Mouse (Mus musculus): ENCODE data around the gene Gramd1a. TPM values are rescaled to one million over a fixed set of nuclear protein-coding genes. Genes with fewer than 3 reads are reported as not detected.

The Gramd1a gene
- total and polyA plus RNA-seq, 2 experiments: 5.1 to 33.0 TPM

DNA sequence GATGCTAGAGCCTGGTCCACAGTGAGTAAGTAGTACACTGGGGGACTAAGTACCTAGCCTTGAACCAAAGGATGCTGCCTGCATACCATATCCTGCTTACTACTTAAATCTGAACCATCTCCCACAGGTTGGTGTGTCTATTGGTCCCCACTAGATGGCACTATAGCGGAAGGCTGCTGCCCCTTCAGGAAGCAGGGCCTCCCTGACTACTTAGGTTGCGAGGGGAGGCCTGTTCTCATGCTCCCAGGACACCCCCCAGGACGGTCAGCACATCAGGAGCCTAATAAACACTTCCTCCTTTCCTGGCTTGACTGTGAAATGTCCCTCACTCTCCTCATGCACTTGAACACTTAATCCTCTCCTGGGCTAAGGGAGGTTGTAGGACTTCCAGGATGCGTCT lies 24.9 kb downstream of the Gramd1a start:
- WGBS: 48% methylated on average over 4 of the region's 4 CpGs
- peaks cover 6% of the 10 kb centered on the region for H3K27me3 ChIP-seq (ENCODE audit: control insufficient read depth, insufficient read depth, low read length)

DNA sequence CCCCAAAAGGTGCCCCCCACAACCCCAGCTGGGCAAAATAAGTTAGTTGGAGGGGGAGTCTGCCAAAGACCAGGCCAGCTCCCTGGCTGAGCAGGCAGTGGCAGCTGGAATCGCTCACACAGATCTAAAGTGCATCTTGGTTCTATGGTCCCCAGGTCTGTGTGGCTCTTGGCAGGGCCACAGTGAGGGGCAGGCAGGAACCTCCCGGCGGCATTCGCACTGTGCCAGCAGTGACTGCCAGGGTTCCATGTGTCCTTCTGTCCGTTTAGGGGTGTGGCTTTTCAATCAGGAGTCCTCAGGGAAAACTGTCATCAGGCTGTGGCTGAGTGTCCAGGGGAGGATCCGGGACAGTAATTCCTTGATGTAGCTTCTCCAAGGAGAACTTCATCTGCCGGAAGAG lies 25.5 kb downstream of the Gramd1a start:
- H3K27ac ChIP-seq (replicated peaks; ENCODE audit: insufficient read depth, low read depth, low read length): no peak overlapping the region
- H3K27me3 ChIP-seq (ENCODE audit: control insufficient read depth, insufficient read depth, low read length): peaks cover 6% of the 10 kb centered on the region
- WGBS: 92% methylated on average over 7 of the region's 7 CpGs
- H3K4me3 ChIP-seq (ENCODE audit: insufficient read depth, low read depth, low read length): no peak overlapping the region
- H3K79me2 ChIP-seq (ENCODE audit: control insufficient read depth, insufficient read depth, low read length): no peaks in the 10 kb centered on the region
- H3K4me1 ChIP-seq (ENCODE audit: control insufficient read depth, insufficient read depth, low read length): peaks cover 3% of the 10 kb centered on the region; the same call in 1 of the 2 replicates
- H3K36me3 ChIP-seq (ENCODE audit: control insufficient read depth, insufficient read depth, low read length): peaks cover 18% of the 10 kb centered on the region; the same call in 1 of the 2 replicates
- no peak overlapping the region for H3K9ac ChIP-seq (ENCODE audit: low read depth, low read length)
- DNase-seq (ENCODE audit: extremely low read depth, low read depth, low spot score): no peak
- TF ChIP-seq CTCF (IDR thresholded peaks at IDR 0.05; ENCODE audit: low read depth, low read length): no peak
- TF ChIP-seq POLR2A (IDR thresholded peaks at IDR 0.05; ENCODE audit: extremely low read depth, insufficient read depth, low read length): no peak

More for the DNA sequence above, 24.9 kb downstream of the Gramd1a start:
- peaks cover 18% of the 10 kb centered on the region; the same call in 1 of the 2 replicates for H3K36me3 ChIP-seq (ENCODE audit: control insufficient read depth, insufficient read depth, low read length)
- no peak overlapping the region for H3K27ac ChIP-seq (replicated peaks; ENCODE audit: insufficient read depth, low read depth, low read length)
- peak; percentile 48 for DNase-seq (ENCODE audit: extremely low read depth, low read depth, low spot score)
- no peak overlapping the region for H3K9ac ChIP-seq (ENCODE audit: low read depth, low read length)
- TF ChIP-seq POLR2A (IDR thresholded peaks at IDR 0.05; ENCODE audit: extremely low read depth, insufficient read depth, low read length) (no peak), CTCF (IDR thresholded peaks at IDR 0.05; ENCODE audit: low read depth, low read length) (peak; percentile 84)
- H3K4me3 ChIP-seq (ENCODE audit: insufficient read depth, low read depth, low read length): no peak overlapping the region
- H3K79me2 ChIP-seq (ENCODE audit: control insufficient read depth, insufficient read depth, low read length): no peaks in the 10 kb centered on the region
- H3K4me1 ChIP-seq (ENCODE audit: control insufficient read depth, insufficient read depth, low read length): peaks cover 3% of the 10 kb centered on the region; the same call in 1 of the 2 replicates

DNA sequence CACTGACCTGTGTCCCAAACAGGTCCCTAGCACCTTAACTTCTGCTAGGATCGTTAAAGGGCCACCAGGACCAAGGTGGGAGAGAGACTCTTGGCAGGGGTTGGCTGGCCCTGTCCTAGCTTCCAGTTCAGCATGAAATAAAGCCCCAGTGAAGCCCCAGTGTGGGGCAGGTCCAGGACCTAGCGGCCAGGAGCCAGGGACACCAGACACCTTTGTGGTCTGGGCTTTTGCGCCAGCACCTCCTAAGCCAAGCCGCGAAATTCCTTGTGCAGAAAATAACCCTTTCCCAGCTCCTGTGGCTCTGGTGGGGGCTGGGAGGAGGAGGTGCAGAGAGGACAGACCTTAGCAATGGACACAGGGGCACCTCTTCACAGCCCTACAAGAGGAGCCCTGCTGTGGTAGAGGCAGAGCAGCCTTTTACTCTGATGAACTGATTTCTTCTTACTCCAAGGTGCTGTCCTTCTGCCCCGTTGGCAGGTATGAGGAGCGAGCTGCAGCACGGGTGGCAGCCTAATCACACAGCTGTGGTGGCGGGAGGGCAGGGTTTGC lies 27.5 kb downstream of the Gramd1a start:
- no peak overlapping the region for H3K9ac ChIP-seq (ENCODE audit: low read depth, low read length)
- 76% methylated on average over 9 of the region's 9 CpGs for WGBS
- no peak overlapping the region for H3K27ac ChIP-seq (replicated peaks; ENCODE audit: insufficient read depth, low read depth, low read length)
- no peak overlapping the region for H3K4me3 ChIP-seq (ENCODE audit: insufficient read depth, low read depth, low read length)
- peaks cover 7% of the 10 kb centered on the region; the same call in 1 of the 2 replicates for H3K36me3 ChIP-seq (ENCODE audit: control insufficient read depth, insufficient read depth, low read length)
- TF ChIP-seq CTCF (IDR thresholded peaks at IDR 0.05; ENCODE audit: low read depth, low read length): no peak
- TF ChIP-seq POLR2A (IDR thresholded peaks at IDR 0.05; ENCODE audit: extremely low read depth, insufficient read depth, low read length): no peak
- peaks cover 3% of the 10 kb centered on the region; the same call in 1 of the 2 replicates for H3K4me1 ChIP-seq (ENCODE audit: control insufficient read depth, insufficient read depth, low read length)
- no peak for DNase-seq (ENCODE audit: extremely low read depth, low read depth, low spot score)
- peaks cover 6% of the 10 kb centered on the region for H3K27me3 ChIP-seq (ENCODE audit: control insufficient read depth, insufficient read depth, low read length)
- no peaks in the 10 kb centered on the region for H3K79me2 ChIP-seq (ENCODE audit: control insufficient read depth, insufficient read depth, low read length)

DNA sequence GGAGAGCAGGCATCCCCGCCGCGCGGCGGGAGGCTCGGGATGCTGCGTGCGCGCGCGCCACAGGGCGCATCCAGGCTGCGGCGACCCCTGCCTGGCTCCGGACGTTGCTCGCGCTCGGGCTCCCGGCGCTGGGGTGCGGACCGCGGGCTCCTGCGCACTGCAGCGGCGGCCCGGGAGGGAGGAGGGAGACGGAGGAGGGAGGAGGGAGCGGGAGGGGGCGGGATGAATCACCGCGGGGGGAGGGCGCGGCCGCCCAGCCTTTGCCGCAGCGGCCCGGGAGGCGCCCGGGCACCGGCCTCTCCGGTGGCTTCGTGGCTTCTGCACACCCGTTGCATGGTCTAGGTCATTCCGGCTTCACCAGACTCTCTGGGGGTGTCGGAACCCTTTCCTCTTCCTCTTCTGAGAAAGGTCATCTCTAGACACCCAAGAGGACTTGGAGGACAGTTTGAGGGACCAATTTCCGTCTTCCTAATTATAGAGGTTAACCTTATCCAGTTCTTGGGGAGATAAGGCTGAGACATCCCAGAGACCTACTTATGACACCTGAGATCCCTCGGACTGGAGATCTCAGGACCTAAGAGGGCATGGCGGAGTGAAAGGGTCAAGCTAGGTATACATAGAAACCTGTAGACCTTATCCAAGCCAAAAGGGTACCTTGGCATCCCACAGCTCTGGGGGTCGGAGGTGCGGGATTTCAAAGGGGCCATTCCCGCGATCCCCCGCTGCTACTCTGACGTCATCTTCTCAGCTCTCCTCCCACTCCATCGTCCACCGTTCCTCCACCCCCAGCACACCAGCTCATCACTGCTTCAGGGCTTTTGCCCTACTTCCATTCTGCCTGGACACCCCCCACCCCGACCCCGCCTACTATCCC lies 28.6 kb downstream of the Gramd1a start, which contains the start of gene Scn1b:
Gene Scn1b (minus strand): TSS at position 153 of the 874 bp plus-strand sequence.
- H3K27ac ChIP-seq (replicated peaks; ENCODE audit: insufficient read depth, low read depth, low read length): no peak within 1 kb of the TSS
- H3K36me3 ChIP-seq (ENCODE audit: control insufficient read depth, insufficient read depth, low read length): peaks cover 5% of the 10 kb centered on the region; the same call in 1 of the 2 replicates
- DNase-seq (ENCODE audit: extremely low read depth, low read depth, low spot score): no peak
- H3K4me1 ChIP-seq (ENCODE audit: control insufficient read depth, insufficient read depth, low read length): peaks cover 3% of the 10 kb centered on the region; the same call in 1 of the 2 replicates
- H3K9ac ChIP-seq (ENCODE audit: low read depth, low read length): peak within 1 kb of the TSS; percentile 89
- TF ChIP-seq CTCF (IDR thresholded peaks at IDR 0.05; ENCODE audit: low read depth, low read length) (no peak), POLR2A (IDR thresholded peaks at IDR 0.05; ENCODE audit: extremely low read depth, insufficient read depth, low read length) (no peak)
- WGBS: 4% methylated on average over 45 of the region's 60 CpGs
- peak within 1 kb of the TSS; percentile 52 for H3K4me3 ChIP-seq (ENCODE audit: insufficient read depth, low read depth, low read length)
- peaks cover 6% of the 10 kb centered on the region for H3K27me3 ChIP-seq (ENCODE audit: control insufficient read depth, insufficient read depth, low read length)
- no peaks in the 10 kb centered on the region for H3K79me2 ChIP-seq (ENCODE audit: control insufficient read depth, insufficient read depth, low read length)

DNA sequence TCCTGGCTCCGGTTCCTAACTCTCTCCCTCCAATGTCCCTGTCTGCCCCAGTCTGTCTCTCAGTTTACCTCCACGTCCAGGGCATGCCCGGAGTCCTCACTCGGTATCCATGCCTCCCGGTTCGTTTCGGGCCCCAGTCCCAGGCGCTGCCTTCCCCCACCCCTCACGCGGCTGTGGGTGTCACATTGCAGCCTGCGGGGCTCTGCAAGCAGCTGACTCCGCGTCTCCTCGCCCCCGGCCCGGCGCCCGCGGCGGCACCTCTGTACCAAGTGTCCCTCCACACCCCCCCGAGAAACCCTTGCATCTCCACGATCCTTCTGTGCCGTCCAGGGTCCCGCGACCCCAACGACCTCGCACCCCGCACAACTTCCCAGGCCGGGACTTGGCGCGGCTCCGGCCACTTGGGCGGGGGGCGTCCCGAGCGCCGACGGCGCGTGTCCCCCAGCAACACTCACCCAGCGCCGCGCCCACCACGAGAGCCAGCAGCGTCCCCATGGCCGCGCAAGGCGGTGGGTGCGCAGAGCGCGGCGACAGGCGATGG lies 29.4 kb downstream of the Gramd1a start:
- Histone ChIP-seq H3K79me2 (ENCODE audit: control insufficient read depth, insufficient read depth, low read length) (no peaks in the 10 kb centered on the region), H3K36me3 (ENCODE audit: control insufficient read depth, insufficient read depth, low read length) (peaks cover 5% of the 10 kb centered on the region; the same call in 1 of the 2 replicates), H3K4me3 (ENCODE audit: insufficient read depth, low read depth, low read length) (peak overlapping the region; percentile 52), H3K9ac (ENCODE audit: low read depth, low read length) (peak overlapping the region; percentile 89), H3K4me1 (ENCODE audit: control insufficient read depth, insufficient read depth, low read length) (peaks cover 3% of the 10 kb centered on the region; the same call in 1 of the 2 replicates), H3K27me3 (ENCODE audit: control insufficient read depth, insufficient read depth, low read length) (peaks cover 6% of the 10 kb centered on the region), H3K27ac (replicated peaks; ENCODE audit: insufficient read depth, low read depth, low read length) (no peak overlapping the region)
- WGBS: 5% methylated on average over 51 of the region's 53 CpGs
- DNase-seq (ENCODE audit: extremely low read depth, low read depth, low spot score): no peak
- TF ChIP-seq CTCF (IDR thresholded peaks at IDR 0.05; ENCODE audit: low read depth, low read length): no peak
- no peak for TF ChIP-seq POLR2A (IDR thresholded peaks at IDR 0.05; ENCODE audit: extremely low read depth, insufficient read depth, low read length)
